Mouse (Mus musculus) lung, postnatal 0 days (tissue): ENCODE measurements around the gene Gm10974.

Experiments
- CTCF ChIP-seq: IDR thresholded peaks from 2 replicates; pipeline ENCODE4 v1.5.1; 2016; ENCODE audit warnings: antibody characterized with exemption, mild to moderate bottlenecking
- EP300 ChIP-seq: IDR thresholded peaks from 2 replicates; pipeline ENCODE4 v1.6.1; 2016; ENCODE audit warnings: antibody characterized with exemption, mild to moderate bottlenecking, control low read depth

- TF ChIP-seq CTCF: no peak
- TF ChIP-seq EP300: no peak
Observed at GRCm38 (mm10) chr7:66354911-66355310, 10.8 kb upstream of the Gm10974 start.
